Mouse (Mus musculus): Measurements from ENCODE around the gene Serpina12. TPM values are rescaled to one million over a fixed set of nuclear protein-coding genes. Genes with fewer than 3 reads are reported as not detected.
A peak's percentile ranks its signal among the peaks of the same experiment; 100 is the strongest.

Serpina12 gene
- total and polyA plus RNA-seq, 3 experiments = 0.04 TPM; not detected in 2

DNA sequence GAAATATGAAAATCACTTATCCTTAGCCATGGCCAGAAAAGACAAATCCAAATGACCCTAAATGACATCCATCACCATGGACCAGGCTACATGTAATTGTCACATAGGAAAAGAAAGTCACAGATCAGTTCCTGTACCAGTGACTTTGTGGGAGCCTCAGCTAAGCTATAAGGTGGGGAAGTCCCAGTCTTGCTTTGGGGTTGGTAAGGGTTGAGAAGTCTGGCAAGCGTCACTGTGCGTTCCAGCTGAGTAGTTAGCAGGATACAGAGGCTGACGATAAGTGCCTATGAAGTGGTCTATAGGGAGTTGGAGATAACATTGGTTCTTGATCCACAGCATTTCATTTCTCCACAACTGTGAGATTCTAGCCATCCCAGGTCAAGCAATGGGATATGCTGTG is 29.0 kb downstream of the Serpina12 start:
- Histone ChIP-seq H3K36me3 (ENCODE audit: control insufficient read depth in 1 of 2, insufficient read depth in 2 of 2, low read length in 2 of 2) (no peaks in the 10 kb centered on the region), H3K4me3 (ENCODE audit: control insufficient read depth in 1 of 2, insufficient read depth in 1 of 2, low read depth in 2 of 2, low read length in 2 of 2) (no peak overlapping the region), H3K27ac (ENCODE audit: control insufficient read depth, low read depth, low read length) (no peak overlapping the region), H3K9me3 (replicated peaks; ENCODE audit: insufficient read depth, low read length) (no peaks in the 10 kb centered on the region), H3K79me2 (ENCODE audit: control insufficient read depth, insufficient read depth, low read length, poor library complexity) (no peaks in the 10 kb centered on the region), H3K27me3 (ENCODE audit: control insufficient read depth in 1 of 2, insufficient read depth in 2 of 2, low read length in 2 of 2) (no peaks in the 10 kb centered on the region), H3K4me1 (ENCODE audit: control insufficient read depth in 1 of 2, insufficient read depth in 2 of 2, low read length in 2 of 2) (no peaks in the 10 kb centered on the region), H3K9ac (ENCODE audit: control insufficient read depth, low read depth, low read length, poor library complexity, severe bottlenecking) (no peak overlapping the region)
- no peak for DNase-seq (ENCODE audit: low read depth, low spot score)
- TF ChIP-seq MXI1 (IDR thresholded peaks at IDR 0.05; ENCODE audit: low read depth, low read length) (no peak), CTCF (IDR thresholded peaks at IDR 0.05 in 2 of 3, conservative IDR thresholded peaks at IDR 0.05 in 1 of 3; ENCODE audit: control insufficient read depth in 1 of 3, insufficient read depth in 1 of 3, low read depth in 2 of 3, low read length in 3 of 3, poor library complexity in 1 of 3, severe bottlenecking in 1 of 3) (no peak), ZNF384 (IDR thresholded peaks at IDR 0.05; ENCODE audit: low read depth, low read length) (no peak), BHLHE40 (IDR thresholded peaks at IDR 0.05; ENCODE audit: borderline replicate concordance, low read depth, low read length) (no peak)

DNA sequence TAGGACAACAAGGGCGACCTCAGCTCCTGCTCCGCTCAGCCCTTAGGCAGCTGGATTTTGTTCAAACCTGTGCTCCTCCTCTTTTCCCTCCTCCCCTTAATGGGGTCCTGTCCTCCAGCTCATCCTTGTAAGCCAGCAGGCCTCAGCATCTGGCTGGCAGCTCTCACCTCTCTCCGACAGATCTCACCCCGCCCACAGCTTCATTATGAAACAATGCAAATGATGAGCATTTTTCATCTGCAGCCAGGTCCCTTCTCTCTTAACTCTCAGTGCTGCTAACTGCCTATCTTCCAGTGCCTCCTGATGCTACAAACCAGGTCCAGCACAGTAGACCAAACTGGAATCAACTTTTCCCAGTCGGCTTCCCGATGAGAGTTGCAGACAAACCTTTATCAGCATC is 30.6 kb downstream of the Serpina12 start, which contains the start of gene Serpina9:
TSS of gene Serpina9 (minus strand) at position 136 of the 400 bp plus-strand sequence.
- TF ChIP-seq MYB (IDR thresholded peaks at IDR 0.05; ENCODE audit: low read depth, low read length) = no peak
- no peak for TF ChIP-seq NELFE (IDR thresholded peaks at IDR 0.05; ENCODE audit: low read depth, low read length)
- TF ChIP-seq MEF2A (IDR thresholded peaks at IDR 0.05; ENCODE audit: extremely low read depth, insufficient replicate concordance, low read depth, low read length, poor library complexity, severe bottlenecking) = no peak
- TF ChIP-seq MAZ (IDR thresholded peaks at IDR 0.05; ENCODE audit: low read depth, low read length) = no peak
- no peak for TF ChIP-seq TCF12 (IDR thresholded peaks at IDR 0.05; ENCODE audit: low read depth, low read length)
- no peak for TF ChIP-seq CTCF (IDR thresholded peaks at IDR 0.05 in 2 of 3, conservative IDR thresholded peaks at IDR 0.05 in 1 of 3; ENCODE audit: control insufficient read depth in 1 of 3, insufficient read depth in 1 of 3, low read depth in 2 of 3, low read length in 3 of 3, poor library complexity in 1 of 3, severe bottlenecking in 1 of 3)
- TF ChIP-seq TBP (IDR thresholded peaks at IDR 0.05; ENCODE audit: low read depth, low read length) = no peak
- TF ChIP-seq RAD21 (IDR thresholded peaks at IDR 0.05; ENCODE audit: low read depth, low read length) = no peak
- no peak for TF ChIP-seq USF1 (IDR thresholded peaks at IDR 0.05; ENCODE audit: low read depth, low read length)
- TF ChIP-seq ELF1 (IDR thresholded peaks at IDR 0.05; ENCODE audit: low read depth, low read length) = no peak
- no peak for TF ChIP-seq EP300 (IDR thresholded peaks at IDR 0.05; ENCODE audit: low read depth in 1 of 2, low read length in 2 of 2)
- no peaks in the 10 kb centered on the region for H3K79me2 ChIP-seq (ENCODE audit: control insufficient read depth, insufficient read depth, low read length, poor library complexity)
- no peak within 1 kb of the TSS for H3K9ac ChIP-seq (ENCODE audit: control insufficient read depth, low read depth, low read length, poor library complexity, severe bottlenecking)
- H3K27ac ChIP-seq (ENCODE audit: control insufficient read depth, low read depth, low read length) = no peak within 1 kb of the TSS
- H3K9me3 ChIP-seq (replicated peaks; ENCODE audit: insufficient read depth, low read length) = no peaks in the 10 kb centered on the region
- H3K36me3 ChIP-seq (ENCODE audit: control insufficient read depth in 1 of 2, insufficient read depth in 2 of 2, low read length in 2 of 2) = no peaks in the 10 kb centered on the region
- no peak for DNase-seq (ENCODE audit: low read depth, low spot score)
- no peaks in the 10 kb centered on the region for H3K4me1 ChIP-seq (ENCODE audit: control insufficient read depth in 1 of 2, insufficient read depth in 2 of 2, low read length in 2 of 2)
- H3K4me3 ChIP-seq (ENCODE audit: control insufficient read depth in 1 of 2, insufficient read depth in 1 of 2, low read depth in 2 of 2, low read length in 2 of 2) = no peak within 1 kb of the TSS
- no peaks in the 10 kb centered on the region for H3K27me3 ChIP-seq (ENCODE audit: control insufficient read depth in 1 of 2, insufficient read depth in 2 of 2, low read length in 2 of 2)

DNA sequence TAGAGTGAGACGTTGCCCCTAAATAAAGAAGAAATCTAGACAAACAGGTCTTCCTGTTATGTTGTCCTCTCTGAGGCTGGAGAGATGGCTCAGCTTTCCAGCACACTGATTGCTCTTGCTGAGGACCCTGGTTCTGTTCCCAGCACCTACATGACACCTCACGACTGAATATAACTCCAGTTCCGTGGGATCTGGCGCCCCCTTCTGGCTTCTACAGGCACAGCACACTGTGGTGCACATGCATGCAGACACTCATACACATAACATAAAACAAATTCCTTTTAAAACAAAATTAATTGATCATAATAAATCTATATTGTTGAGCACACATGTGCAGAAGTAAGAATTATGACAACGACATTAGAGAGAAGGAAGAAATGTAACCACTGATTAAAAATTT is 39.6 kb downstream of the Serpina12 start:
- H3K79me2 ChIP-seq (ENCODE audit: control insufficient read depth, insufficient read depth, low read length, poor library complexity) = no peaks in the 10 kb centered on the region
- no peak for TF ChIP-seq GATA1 (IDR thresholded peaks at IDR 0.05; ENCODE audit: low read depth, low read length)
- no peak for TF ChIP-seq BHLHE40 (IDR thresholded peaks at IDR 0.05; ENCODE audit: borderline replicate concordance, low read depth, low read length)
- TF ChIP-seq CTCF (IDR thresholded peaks at IDR 0.05 in 2 of 3, conservative IDR thresholded peaks at IDR 0.05 in 1 of 3; ENCODE audit: control insufficient read depth in 1 of 3, insufficient read depth in 1 of 3, low read depth in 2 of 3, low read length in 3 of 3, poor library complexity in 1 of 3, severe bottlenecking in 1 of 3) = peak in 1 of 3 experiments; percentile 13; a peak in 1 of 6 replicates
- TF ChIP-seq MYC (IDR thresholded peaks at IDR 0.05; ENCODE audit: low read depth, low read length) = no peak
- no peak for TF ChIP-seq GABPA (IDR thresholded peaks at IDR 0.05; ENCODE audit: low read depth, low read length)
- no peaks in the 10 kb centered on the region for H3K36me3 ChIP-seq (ENCODE audit: control insufficient read depth in 1 of 2, insufficient read depth in 2 of 2, low read length in 2 of 2)
- no peaks in the 10 kb centered on the region for H3K9me3 ChIP-seq (replicated peaks; ENCODE audit: insufficient read depth, low read length)
- H3K27ac ChIP-seq (ENCODE audit: control insufficient read depth, low read depth, low read length) = no peak overlapping the region
- H3K4me1 ChIP-seq (ENCODE audit: control insufficient read depth in 1 of 2, insufficient read depth in 2 of 2, low read length in 2 of 2) = no peaks in the 10 kb centered on the region
- no peaks in the 10 kb centered on the region for H3K27me3 ChIP-seq (ENCODE audit: control insufficient read depth in 1 of 2, insufficient read depth in 2 of 2, low read length in 2 of 2)
- no peak overlapping the region for H3K9ac ChIP-seq (ENCODE audit: control insufficient read depth, low read depth, low read length, poor library complexity, severe bottlenecking)
- H3K4me3 ChIP-seq (ENCODE audit: control insufficient read depth in 1 of 2, insufficient read depth in 1 of 2, low read depth in 2 of 2, low read length in 2 of 2) = no peak overlapping the region
- no peak for DNase-seq (ENCODE audit: low read depth, low spot score)
